Mouse (Mus musculus) heart, adult 2 months (tissue): Measurements from ENCODE around the gene Anks1.

Experiments used
- CTCF ChIP-seq: fragments of 200-600 bp; IDR thresholded peaks from 2 replicates; pipeline ENCODE4 v1.8.1; 2022; ENCODE audit warnings: antibody characterized with exemption, mild to moderate bottlenecking, moderate library complexity
- POLR2A ChIP-seq: fragments of 200-500 bp; IDR thresholded peaks from 2 replicates; pipeline ENCODE4 v1.6.1; 2011; ENCODE audit warnings: mild to moderate bottlenecking, low read depth, low read length, control low read depth; ENCODE audit not compliant: insufficient read depth

DNA sequence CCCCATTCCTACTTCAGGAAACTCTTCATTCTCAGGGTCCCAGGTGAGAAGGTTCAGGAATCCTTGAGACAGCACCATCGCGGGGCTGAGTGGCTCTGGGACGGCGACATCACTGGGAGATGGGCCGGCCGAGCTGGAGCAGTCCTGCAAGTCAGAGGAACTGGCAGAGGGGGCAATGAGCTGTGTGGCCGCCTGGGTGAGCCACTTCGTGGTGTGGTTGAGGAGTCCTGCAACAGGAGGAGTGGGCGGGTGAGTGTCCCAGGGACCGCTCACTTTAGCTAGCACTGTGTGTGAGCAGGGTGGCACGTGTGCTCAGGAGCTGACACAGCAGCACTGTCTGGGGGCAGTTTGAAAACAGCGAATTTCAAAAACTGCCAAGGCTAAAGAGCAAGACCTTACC, 160.3 kb downstream of the Anks1 start:
- TF ChIP-seq CTCF = no peak
- TF ChIP-seq POLR2A = no peak
